In the genomic region with DNA sequence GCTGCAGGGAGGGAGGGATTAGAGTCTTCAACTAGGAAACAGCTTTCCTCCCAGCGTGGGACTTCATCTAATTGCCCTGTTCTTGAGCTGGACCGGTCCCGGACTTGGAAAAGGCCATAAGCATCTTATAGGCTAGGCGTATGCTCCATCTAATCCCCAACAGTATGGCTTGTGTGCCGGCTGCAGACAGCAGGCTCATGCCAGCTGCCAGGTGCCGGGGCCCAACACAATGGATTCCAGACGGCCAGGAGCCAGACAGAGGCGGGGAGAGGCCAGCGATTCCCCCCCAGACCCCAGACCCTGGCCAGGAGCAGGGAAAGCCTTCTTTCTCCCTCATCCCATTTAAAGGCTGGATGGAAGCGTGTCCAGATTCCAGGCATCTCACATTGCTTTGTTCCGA, we compare ENCODE assay signal across 10 mouse cellular contexts.
A peak's percentile ranks its signal among the peaks of the same experiment; 100 is the strongest.
DNase-seq lines count a peak whose midpoint lies in the region; ATAC-seq and TF ChIP-seq lines count a peak whose summit lies in the region.
"Had no signal": no experiment of that assay in that cellular context is flagged by ENCODE, and none has a peak within 500 bp of the region (broad histone marks: within the 10 kb centered on the region; RNA-seq: fewer than 3 reads in every experiment).

No protein-coding gene starts in this region.

- H3K9me3 ChIP-seq in embryonic facial prominence, embryonic 11.5 days (replicated peaks; ENCODE audit: control insufficient read depth, low read length) = no peaks in the 10 kb centered on the region
- H3K9me3 ChIP-seq in hindbrain, embryonic 14.5 days (ENCODE audit: control insufficient read depth, low read length) = no peaks in the 10 kb centered on the region
- no peaks in the 10 kb centered on the region for H3K9me3 ChIP-seq in midbrain, postnatal 0 days (ENCODE audit: low read length)
- no peaks in the 10 kb centered on the region for H3K9me3 ChIP-seq in liver, postnatal 0 days (ENCODE audit: low read length)
- H3K9me3 ChIP-seq: liver, embryonic 13.5 days had no signal

- H3K4me1 ChIP-seq in embryonic facial prominence, embryonic 11.5 days (ENCODE audit: control insufficient read depth, insufficient read depth, low read length) = no peaks in the 10 kb centered on the region
- H3K4me1 ChIP-seq in hindbrain, embryonic 14.5 days (replicated peaks; ENCODE audit: control insufficient read depth, insufficient read depth, low read length) = no peaks in the 10 kb centered on the region; the same call in 1 of the 2 replicates
- no peaks in the 10 kb centered on the region for H3K4me1 ChIP-seq in midbrain, postnatal 0 days (ENCODE audit: insufficient read depth, low read length)
- no peaks in the 10 kb centered on the region for H3K4me1 ChIP-seq in liver, postnatal 0 days (ENCODE audit: insufficient read depth)
- H3K4me1 ChIP-seq: liver, embryonic 13.5 days had no signal

- no peak overlapping the region for H3K4me2 ChIP-seq in embryonic facial prominence, embryonic 11.5 days (ENCODE audit: low read depth, low read length)
- no peak overlapping the region for H3K4me2 ChIP-seq in hindbrain, embryonic 14.5 days (replicated peaks)
- no peak overlapping the region for H3K4me2 ChIP-seq in midbrain, postnatal 0 days (ENCODE audit: low read depth, low read length, poor library complexity, severe bottlenecking)
- H3K4me2 ChIP-seq in liver, postnatal 0 days (ENCODE audit: low read depth, low read length) = no peak overlapping the region
- H3K4me2 ChIP-seq: liver, embryonic 13.5 days had no signal

- peak; percentile 45; the same call in 1 of the 2 replicates for ATAC-seq in cerebellum, adult (ENCODE audit: insufficient number of reproducible peaks, low FRiP score, low TSS enrichment)
- peak; percentile 65; the same call in 1 of the 2 replicates for ATAC-seq in embryonic facial prominence, embryonic 11.5 days (replicated peaks; ENCODE audit: insufficient number of reproducible peaks, low FRiP score, low TSS enrichment, low read depth)
- peak; percentile 69 for ATAC-seq in hindbrain, embryonic 14.5 days (ENCODE audit: low FRiP score)
- peak; percentile 56 for ATAC-seq in midbrain, postnatal 0 days (ENCODE audit: low FRiP score)
- no peak for ATAC-seq in liver, postnatal 0 days

- WGBS in embryonic facial prominence, embryonic 11.5 days = 36% methylated on average over 11 of the region's 11 CpGs
- 32% methylated on average over 11 of the region's 11 CpGs for WGBS in hindbrain, embryonic 14.5 days
- 25% methylated on average over 11 of the region's 11 CpGs for WGBS in midbrain, postnatal 0 days
- WGBS in liver, postnatal 0 days (ENCODE audit: insufficient replicate concordance) = 78% methylated on average over 11 of the region's 11 CpGs

- no peak overlapping the region for H3K27ac ChIP-seq in embryonic facial prominence, embryonic 11.5 days (replicated peaks; ENCODE audit: low read depth, low read length)
- peak overlapping the region; percentile 60 for H3K27ac ChIP-seq in hindbrain, embryonic 14.5 days
- no peak overlapping the region for H3K27ac ChIP-seq in midbrain, postnatal 0 days (ENCODE audit: low read depth, low read length)
- no peak overlapping the region for H3K27ac ChIP-seq in liver, postnatal 0 days (ENCODE audit: low read depth)
- H3K27ac ChIP-seq in left cerebral cortex, adult 2 months = no peak overlapping the region
- H3K27ac ChIP-seq: liver, embryonic 13.5 days had no signal

- TF ChIP-seq EP300 in liver, postnatal 0 days (IDR thresholded peaks at IDR 0.05; ENCODE audit: low read depth) = no peak

- no peak overlapping the region for H3K4me3 ChIP-seq in embryonic facial prominence, embryonic 11.5 days (ENCODE audit: low read depth, low read length)
- H3K4me3 ChIP-seq in hindbrain, embryonic 14.5 days (replicated peaks; ENCODE audit: low read length) = no peak overlapping the region
- H3K4me3 ChIP-seq in midbrain, postnatal 0 days (ENCODE audit: low read depth, low read length) = no peak overlapping the region
- H3K4me3 ChIP-seq in liver, postnatal 0 days (ENCODE audit: low read depth, low read length) = no peak overlapping the region
- no peak overlapping the region for H3K4me3 ChIP-seq in left cerebral cortex, adult 2 months
- H3K4me3 ChIP-seq: liver, embryonic 13.5 days had no signal

- H3K9ac ChIP-seq in embryonic facial prominence, embryonic 11.5 days (replicated peaks; ENCODE audit: low read length) = no peak overlapping the region; the same call in 1 of the 2 replicates
- H3K9ac ChIP-seq in hindbrain, embryonic 14.5 days = peak overlapping the region; percentile 49
- no peak overlapping the region for H3K9ac ChIP-seq in midbrain, postnatal 0 days (replicated peaks; ENCODE audit: low read length, poor library complexity, severe bottlenecking)
- H3K9ac ChIP-seq in liver, postnatal 0 days (replicated peaks) = no peak overlapping the region
- H3K9ac ChIP-seq: liver, embryonic 13.5 days had no signal

- no peaks in the 10 kb centered on the region for H3K27me3 ChIP-seq in embryonic facial prominence, embryonic 11.5 days (ENCODE audit: control insufficient read depth, insufficient read depth, low read length)
- H3K27me3 ChIP-seq in hindbrain, embryonic 14.5 days (ENCODE audit: control insufficient read depth, insufficient read depth, low read length) = no peaks in the 10 kb centered on the region
- no peaks in the 10 kb centered on the region for H3K27me3 ChIP-seq in midbrain, postnatal 0 days (ENCODE audit: insufficient read depth, low read length)
- H3K27me3 ChIP-seq in liver, postnatal 0 days (ENCODE audit: insufficient read depth, low read length) = no peaks in the 10 kb centered on the region
- H3K27me3 ChIP-seq: liver, embryonic 13.5 days had no signal

- no peaks in the 10 kb centered on the region for H3K36me3 ChIP-seq in embryonic facial prominence, embryonic 11.5 days (replicated peaks; ENCODE audit: control insufficient read depth, insufficient read depth, low read depth, low read length)
- no peaks in the 10 kb centered on the region for H3K36me3 ChIP-seq in hindbrain, embryonic 14.5 days (replicated peaks; ENCODE audit: control insufficient read depth, insufficient read depth)
- no peaks in the 10 kb centered on the region for H3K36me3 ChIP-seq in midbrain, postnatal 0 days (ENCODE audit: insufficient read depth, low read length)
- H3K36me3 ChIP-seq in liver, postnatal 0 days (replicated peaks; ENCODE audit: insufficient read depth, low read length) = no peaks in the 10 kb centered on the region
- H3K36me3 ChIP-seq: liver, embryonic 13.5 days had no signal

- intact Hi-C loops in left cerebral cortex, adult 2 months (cut with DNase I) = no loop called here

- TF ChIP-seq CTCF in midbrain, postnatal 0 days (IDR thresholded peaks at IDR 0.05) = no peak
- TF ChIP-seq CTCF in liver, postnatal 0 days (IDR thresholded peaks at IDR 0.05; ENCODE audit: low read depth) = no peak
- no peak for TF ChIP-seq CTCF in left cerebral cortex, adult 2 months (IDR thresholded peaks at IDR 0.05)

- DNase-seq in cerebellum, adult 11 months = no peak
- DNase-seq in embryonic facial prominence, embryonic 11.5 days (ENCODE audit: low spot score) = peak; percentile 33
- peak; percentile 50 for DNase-seq in hindbrain, embryonic 14.5 days (ENCODE audit: low spot score)
- DNase-seq in midbrain, postnatal 0 days (ENCODE audit: low spot score) = peak; percentile 85
- DNase-seq in liver, postnatal 0 days = no peak
- DNase-seq in adrenal gland, postnatal 36 days = no peak
- DNase-seq in left cerebral cortex, adult 2 months (ENCODE audit: extremely low spot score in 1 of 2, low spot score in 2 of 2) = no peak
- DNase-seq: gastrocnemius, postnatal 25 days; liver, embryonic 13.5 days had no signal

Comparison
In these comparisons a context has a peak if more than half of its experiments do, and no peak if none do; other contexts are left out.
1. DNase-seq: peak in embryonic facial prominence, embryonic 11.5 days (single experiment), hindbrain, embryonic 14.5 days (single experiment) and midbrain, postnatal 0 days (single experiment); none in cerebellum, adult 11 months (single experiment), liver, postnatal 0 days (single experiment), adrenal gland, postnatal 36 days (0 of 2) and left cerebral cortex, adult 2 months (0 of 2).